Mouse (Mus musculus) CH12.LX (cell line): ENCODE measurements at regions not wholly inside any gene's neighbourhood (a gene's known extent, or its start where the extent isn't known, plus 50 kb on each side); places are given as distances from the start of the nearest gene placed in this dataset.

Experiments used
- DNase-seq: peaks from one replicate; pipeline ENCODE4 v3.0.0-alpha.2; 2013; ENCODE audit errors: extremely low read depth
- H3K27ac ChIP-seq: 2 replicates; pipeline ENCODE4 v1.5.1; 2012; ENCODE audit warnings: low read depth, mild to moderate bottlenecking, control low read depth, moderate library complexity; ENCODE audit not compliant: insufficient read depth
- H3K27me3 ChIP-seq: replicated peaks from 2 replicates; pipeline ENCODE3; 2012; ENCODE audit warnings: inconsistent platforms
- H3K36me3 ChIP-seq, 2 experiments: replicated peaks in 1 of 2; 2 replicates each; pipeline versions ENCODE3 to v1.6.1; 2012; ENCODE audit warnings: inconsistent platforms in 1 of 2, low read length in 1 of 2, mild to moderate bottlenecking in 1 of 2, mixed read lengths in 1 of 2, moderate library complexity in 1 of 2; ENCODE audit not compliant: control insufficient read depth in 1 of 2, insufficient read depth in 1 of 2
- H3K4me1 ChIP-seq, 2 experiments: 2 replicates each; pipeline ENCODE4 v1.6.1; 2012; ENCODE audit warnings: inconsistent platforms in 1 of 2, moderate library complexity in 1 of 2; ENCODE audit not compliant: insufficient read depth in 2 of 2, control insufficient read depth in 1 of 2
- H3K4me2 ChIP-seq: 2 replicates; pipeline ENCODE4 v1.6.1; 2012; ENCODE audit warnings: low read depth, mild to moderate bottlenecking, control low read depth; ENCODE audit not compliant: poor library complexity, insufficient read depth, severe bottlenecking
- H3K4me3 ChIP-seq, 3 experiments: fragments of 150-350 bp in 1 of 3; sonication (generic) in 1 of 3; replicated peaks in 1 of 3; 2 replicates each; pipeline versions ENCODE3 to v1.5.1; 2011 to 2012; ENCODE audit warnings: low read depth in 2 of 3, low read length in 2 of 3, mild to moderate bottlenecking in 2 of 3, moderate library complexity in 2 of 3, control low read depth in 1 of 3, improper control_type of control experiment in 1 of 3, inconsistent platforms in 1 of 3, mixed read lengths in 1 of 3; ENCODE audit not compliant: poor library complexity in 1 of 3
- H3K79me2 ChIP-seq: replicated peaks from 2 replicates; pipeline ENCODE4 v1.6.1; 2012; ENCODE audit warnings: mild to moderate bottlenecking, moderate library complexity; ENCODE audit not compliant: control insufficient read depth, poor library complexity, insufficient read depth, severe bottlenecking; ENCODE audit errors: extremely low read depth
- H3K9ac ChIP-seq: 2 replicates; pipeline ENCODE4 v1.6.1; 2012; ENCODE audit warnings: low read depth, mild to moderate bottlenecking, control low read depth, moderate library complexity; ENCODE audit not compliant: insufficient read depth
- H3K9me3 ChIP-seq: replicated peaks from 2 replicates; pipeline ENCODE3; 2012; ENCODE audit warnings: low read length, inconsistent platforms, mixed read lengths
- CHD1 ChIP-seq: IDR thresholded peaks from 2 replicates; pipeline ENCODE4 v1.6.1; 2012; ENCODE audit warnings: low read depth, low read length, improper control_type of control experiment, inconsistent platforms
- GABPA ChIP-seq: IDR thresholded peaks from 2 replicates; pipeline ENCODE4 v1.6.1; 2012; ENCODE audit warnings: low read depth, low read length, improper control_type of control experiment, inconsistent platforms; ENCODE audit not compliant: insufficient replicate concordance
- IRF4 ChIP-seq: IDR thresholded peaks from 2 replicates; pipeline ENCODE4 v1.6.1; 2014; ENCODE audit warnings: low read depth, mild to moderate bottlenecking, inconsistent platforms, low read length, improper control_type of control experiment
- JUN ChIP-seq: IDR thresholded peaks from 2 replicates; pipeline ENCODE4 v1.6.1; 2011; ENCODE audit warnings: low read depth, mild to moderate bottlenecking, low read length, improper control_type of control experiment, moderate library complexity; ENCODE audit not compliant: insufficient read depth
- MEF2A ChIP-seq: IDR thresholded peaks from 2 replicates; pipeline ENCODE4 v1.6.1; 2014; ENCODE audit warnings: low read depth, mild to moderate bottlenecking, inconsistent platforms, low read length, improper control_type of control experiment, borderline replicate concordance
- MXI1 ChIP-seq: IDR thresholded peaks from 2 replicates; pipeline ENCODE4 v1.6.1; 2011; ENCODE audit warnings: mild to moderate bottlenecking, low read depth, low read length, improper control_type of control experiment
- MYC ChIP-seq: IDR thresholded peaks from 2 replicates; pipeline ENCODE4 v1.6.1; 2011; ENCODE audit warnings: low read depth, mild to moderate bottlenecking, improper control_type of control experiment, low read length
- POLR2A ChIP-seq: IDR thresholded peaks from 2 replicates; pipeline ENCODE4 v1.6.1; 2011; ENCODE audit warnings: low read depth, mild to moderate bottlenecking, improper control_type of control experiment, low read length
- RAD21 ChIP-seq: IDR thresholded peaks from 2 replicates; pipeline ENCODE4 v1.6.1; 2011; ENCODE audit warnings: low read depth, mild to moderate bottlenecking, low read length, improper control_type of control experiment, moderate library complexity
- TCF12 ChIP-seq: IDR thresholded peaks from 2 replicates; pipeline ENCODE4 v1.6.1; 2014; ENCODE audit warnings: low read depth, mild to moderate bottlenecking, inconsistent platforms, low read length, improper control_type of control experiment
- ZMIZ1 ChIP-seq: IDR thresholded peaks from 2 replicates; pipeline ENCODE4 v1.6.1; 2012; ENCODE audit warnings: low read depth, mild to moderate bottlenecking, inconsistent platforms, low read length, improper control_type of control experiment
- dilution Hi-C: fragments of 300-500 bp; cut with MboI; formaldehyde crosslinking; loops from 2 replicates; pipeline ENCODE4 v1.14.3; 2020; ENCODE audit warnings: low sequenced_read_pairs; ENCODE audit not compliant: extremely low pct_unique_long_range_greater_than_20kb, extremely low pct_ligation_motif_present
- in situ Hi-C: fragments of 300-500 bp; cut with MboI; formaldehyde crosslinking; loops from 3 replicates; pipeline ENCODE4 v1.14.3; 2019; ENCODE audit warnings: low sequenced_read_pairs, low pct_ligation_motif_present, low pct_unique_long_range_greater_than_20kb, mixed read lengths

DNA sequence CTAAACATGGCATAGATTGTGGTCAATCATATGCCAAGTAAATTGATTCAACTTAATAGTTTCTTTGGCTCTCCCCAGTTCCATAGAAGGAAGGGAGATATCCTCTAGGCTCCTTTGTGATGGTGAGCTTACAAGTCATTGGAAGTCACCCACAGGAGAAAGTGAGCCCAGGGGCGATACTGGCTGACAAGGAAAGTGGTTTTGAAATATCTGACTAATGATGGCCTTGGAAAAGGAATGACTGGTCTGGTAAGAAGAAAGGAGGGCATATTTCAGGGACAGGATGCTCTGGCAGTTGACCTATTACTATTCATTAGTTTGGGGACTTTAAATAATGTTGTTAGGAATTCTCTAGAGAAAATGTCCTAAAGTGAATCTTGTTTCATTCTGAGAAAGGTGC, 352.7 kb upstream of the Cdh11 start:
- Histone ChIP-seq H3K4me1 (no peaks in the 10 kb centered on the region), H3K9ac (no peak overlapping the region), H3K36me3 (no peaks in the 10 kb centered on the region), H3K4me3 (no peak overlapping the region), H3K27ac (no peak overlapping the region), H3K79me2 (no peaks in the 10 kb centered on the region), H3K27me3 (no peaks in the 10 kb centered on the region), H3K4me2 (no peak overlapping the region), H3K9me3 (peaks cover 30% of the 10 kb centered on the region)
- TF ChIP-seq JUN, result no peak
- dilution Hi-C loops, result no loop called here
- in situ Hi-C loops, result no loop called here
- DNase-seq, result no peak

DNA sequence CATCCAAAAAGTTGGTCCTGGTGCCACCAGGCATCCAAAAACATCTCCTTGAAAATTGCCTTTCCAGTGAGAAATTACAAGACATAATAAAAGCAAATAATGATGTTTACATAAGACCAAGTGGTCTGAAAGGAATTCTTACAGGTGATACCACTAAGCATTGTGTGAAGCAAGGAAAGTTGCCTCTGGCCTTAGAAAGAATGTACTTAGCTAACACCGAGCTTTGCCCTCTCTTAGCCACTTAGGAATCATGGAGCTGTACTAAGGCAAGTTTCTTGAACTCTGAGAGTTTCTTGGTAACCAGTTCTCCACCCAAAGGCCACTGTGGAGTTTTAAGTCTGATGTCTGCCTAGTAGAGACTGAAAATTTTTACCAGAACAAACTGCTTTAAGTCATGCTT, 359.4 kb upstream of the Cdh11 start:
- H3K9ac ChIP-seq, result no peak overlapping the region
- TF ChIP-seq IRF4 (no peak), GABPA (no peak), MXI1 (no peak), JUN (no peak), MYC (no peak), TCF12 (no peak), ZMIZ1 (no peak)
- H3K9me3 ChIP-seq, result peaks cover 53% of the 10 kb centered on the region
- no peaks in the 10 kb centered on the region for H3K36me3 ChIP-seq
- dilution Hi-C loops, result no loop called here
- DNase-seq, result no peak
- no peaks in the 10 kb centered on the region for H3K4me1 ChIP-seq
- no peaks in the 10 kb centered on the region for H3K79me2 ChIP-seq
- H3K27ac ChIP-seq, result no peak overlapping the region
- H3K27me3 ChIP-seq, result no peaks in the 10 kb centered on the region
- in situ Hi-C loops, result no loop called here
- H3K4me3 ChIP-seq, result no peak overlapping the region
- H3K4me2 ChIP-seq, result no peak overlapping the region

DNA sequence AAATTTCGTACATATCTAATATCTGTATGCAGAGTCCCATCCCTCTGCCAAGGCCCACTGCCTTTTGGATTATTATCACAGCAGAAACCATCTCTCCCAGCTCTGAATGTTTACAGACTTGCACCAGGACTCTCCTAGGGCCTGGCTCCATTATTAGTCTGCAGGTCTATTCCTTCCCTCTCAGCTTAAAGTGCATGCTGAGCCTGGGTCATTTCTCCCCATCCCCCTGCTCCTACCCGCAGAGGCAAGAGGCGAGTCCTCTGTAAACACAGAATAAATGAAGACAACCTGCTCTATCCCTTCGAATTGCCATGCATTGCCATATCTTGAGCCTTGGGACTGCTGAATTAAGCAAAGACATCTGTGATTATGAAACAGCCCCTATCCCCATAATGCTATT, 362.6 kb upstream of the Cdh11 start:
- Histone ChIP-seq H3K9me3 (peaks cover 58% of the 10 kb centered on the region), H3K4me1 (no peaks in the 10 kb centered on the region), H3K4me3 (no peak overlapping the region), H3K27ac (no peak overlapping the region), H3K9ac (no peak overlapping the region), H3K79me2 (no peaks in the 10 kb centered on the region), H3K4me2 (no peak overlapping the region), H3K27me3 (no peaks in the 10 kb centered on the region), H3K36me3 (no peaks in the 10 kb centered on the region)
- DNase-seq, result no peak
- TF ChIP-seq POLR2A, result no peak
- no peak for TF ChIP-seq MYC
- no peak for TF ChIP-seq RAD21
- TF ChIP-seq CHD1, result no peak
- no peak for TF ChIP-seq MEF2A
- dilution Hi-C loops, result no loop called here
- in situ Hi-C loops, result no loop called here
